Mouse (Mus musculus): ENCODE data around the gene Col20a1. TPM values are rescaled to one million over a fixed set of nuclear protein-coding genes. Genes with fewer than 3 reads are reported as not detected.

The Col20a1 gene
- total and polyA plus RNA-seq, 2 experiments: 0.92 to 1.1 TPM

GRCm38 (mm10) chr2:180987432-180988030 is 1.2 kb downstream of the Col20a1 start:
- Histone ChIP-seq H3K27me3 (ENCODE audit: control insufficient read depth, insufficient read depth, low read length) (no peaks in the 10 kb centered on the region), H3K36me3 (ENCODE audit: control insufficient read depth, insufficient read depth, low read length) (no peaks in the 10 kb centered on the region), H3K9ac (ENCODE audit: low read depth, low read length) (no peak overlapping the region), H3K4me3 (ENCODE audit: insufficient read depth, low read depth, low read length) (no peak overlapping the region), H3K4me1 (ENCODE audit: control insufficient read depth, insufficient read depth, low read length) (no peaks in the 10 kb centered on the region), H3K79me2 (ENCODE audit: control insufficient read depth, insufficient read depth, low read length) (no peaks in the 10 kb centered on the region), H3K27ac (replicated peaks; ENCODE audit: insufficient read depth, low read depth, low read length) (no peak overlapping the region)
- TF ChIP-seq POLR2A (IDR thresholded peaks at IDR 0.05; ENCODE audit: extremely low read depth, insufficient read depth, low read length): no peak
- TF ChIP-seq CTCF (IDR thresholded peaks at IDR 0.05; ENCODE audit: low read depth, low read length): no peak
- DNase-seq (ENCODE audit: extremely low read depth, low read depth, low spot score): no peak
- WGBS: 78% methylated on average over 5 of the region's 5 CpGs

- Histone ChIP-seq H3K4me1 (ENCODE audit: control insufficient read depth, insufficient read depth, low read length) (no peaks in the 10 kb centered on the region), H3K4me3 (ENCODE audit: insufficient read depth, low read depth, low read length) (no peak overlapping the region), H3K27ac (replicated peaks; ENCODE audit: insufficient read depth, low read depth, low read length) (no peak overlapping the region), H3K79me2 (ENCODE audit: control insufficient read depth, insufficient read depth, low read length) (no peaks in the 10 kb centered on the region), H3K36me3 (ENCODE audit: control insufficient read depth, insufficient read depth, low read length) (no peaks in the 10 kb centered on the region), H3K9ac (ENCODE audit: low read depth, low read length) (no peak overlapping the region), H3K27me3 (ENCODE audit: control insufficient read depth, insufficient read depth, low read length) (no peaks in the 10 kb centered on the region)
- TF ChIP-seq POLR2A (IDR thresholded peaks at IDR 0.05; ENCODE audit: extremely low read depth, insufficient read depth, low read length): no peak
- no peak for TF ChIP-seq CTCF (IDR thresholded peaks at IDR 0.05; ENCODE audit: low read depth, low read length)
- no peak for DNase-seq (ENCODE audit: extremely low read depth, low read depth, low spot score)
- 76% methylated on average over 3 of the region's 3 CpGs for WGBS
Observed at GRCm38 (mm10) chr2:180988347-180988913, 2.1 kb downstream of the Col20a1 start.

GRCm38 (mm10) chr2:180988948-180989347 is 2.6 kb downstream of the Col20a1 start:
- Histone ChIP-seq H3K4me3 (ENCODE audit: insufficient read depth, low read depth, low read length) (no peak overlapping the region), H3K36me3 (ENCODE audit: control insufficient read depth, insufficient read depth, low read length) (no peaks in the 10 kb centered on the region), H3K79me2 (ENCODE audit: control insufficient read depth, insufficient read depth, low read length) (no peaks in the 10 kb centered on the region), H3K27me3 (ENCODE audit: control insufficient read depth, insufficient read depth, low read length) (no peaks in the 10 kb centered on the region), H3K9ac (ENCODE audit: low read depth, low read length) (no peak overlapping the region), H3K27ac (replicated peaks; ENCODE audit: insufficient read depth, low read depth, low read length) (no peak overlapping the region), H3K4me1 (ENCODE audit: control insufficient read depth, insufficient read depth, low read length) (no peaks in the 10 kb centered on the region)
- TF ChIP-seq CTCF (IDR thresholded peaks at IDR 0.05; ENCODE audit: low read depth, low read length) (no peak), POLR2A (IDR thresholded peaks at IDR 0.05; ENCODE audit: extremely low read depth, insufficient read depth, low read length) (no peak)
- 71% methylated on average over 1 of the region's 1 CpGs for whole genome bisulfite sequencing
- DNase-seq (ENCODE audit: extremely low read depth, low read depth, low spot score): no peak

GRCm38 (mm10) chr2:180990347-180990746 is 4.0 kb downstream of the Col20a1 start:
- 76% methylated on average over 4 of the region's 4 CpGs for WGBS
- no peak for DNase-seq (ENCODE audit: extremely low read depth, low read depth, low spot score)
- no peak for TF ChIP-seq CTCF (IDR thresholded peaks at IDR 0.05; ENCODE audit: low read depth, low read length)
- TF ChIP-seq POLR2A (IDR thresholded peaks at IDR 0.05; ENCODE audit: extremely low read depth, insufficient read depth, low read length): no peak
- H3K9ac ChIP-seq (ENCODE audit: low read depth, low read length): no peak overlapping the region
- H3K27ac ChIP-seq (replicated peaks; ENCODE audit: insufficient read depth, low read depth, low read length): no peak overlapping the region
- no peaks in the 10 kb centered on the region for H3K4me1 ChIP-seq (ENCODE audit: control insufficient read depth, insufficient read depth, low read length)
- H3K4me3 ChIP-seq (ENCODE audit: insufficient read depth, low read depth, low read length): no peak overlapping the region
- H3K36me3 ChIP-seq (ENCODE audit: control insufficient read depth, insufficient read depth, low read length): no peaks in the 10 kb centered on the region
- no peaks in the 10 kb centered on the region for H3K27me3 ChIP-seq (ENCODE audit: control insufficient read depth, insufficient read depth, low read length)
- H3K79me2 ChIP-seq (ENCODE audit: control insufficient read depth, insufficient read depth, low read length): no peaks in the 10 kb centered on the region

GRCm38 (mm10) chr2:180994360-180994759 is 8.0 kb downstream of the Col20a1 start:
- WGBS: 72% methylated on average over 2 of the region's 2 CpGs
- DNase-seq (ENCODE audit: extremely low read depth, low read depth, low spot score): no peak
- Histone ChIP-seq H3K79me2 (ENCODE audit: control insufficient read depth, insufficient read depth, low read length) (no peaks in the 10 kb centered on the region), H3K36me3 (ENCODE audit: control insufficient read depth, insufficient read depth, low read length) (no peaks in the 10 kb centered on the region), H3K9ac (ENCODE audit: low read depth, low read length) (no peak overlapping the region), H3K27me3 (ENCODE audit: control insufficient read depth, insufficient read depth, low read length) (no peaks in the 10 kb centered on the region), H3K4me1 (ENCODE audit: control insufficient read depth, insufficient read depth, low read length) (no peaks in the 10 kb centered on the region), H3K27ac (replicated peaks; ENCODE audit: insufficient read depth, low read depth, low read length) (no peak overlapping the region), H3K4me3 (ENCODE audit: insufficient read depth, low read depth, low read length) (no peak overlapping the region)
- TF ChIP-seq POLR2A (IDR thresholded peaks at IDR 0.05; ENCODE audit: extremely low read depth, insufficient read depth, low read length) (no peak), CTCF (IDR thresholded peaks at IDR 0.05; ENCODE audit: low read depth, low read length) (no peak)

GRCm38 (mm10) chr2:180995457-180995856 is 9.1 kb downstream of the Col20a1 start:
- no peak for DNase-seq (ENCODE audit: extremely low read depth, low read depth, low spot score)
- H3K9ac ChIP-seq (ENCODE audit: low read depth, low read length): no peak overlapping the region
- no peaks in the 10 kb centered on the region for H3K27me3 ChIP-seq (ENCODE audit: control insufficient read depth, insufficient read depth, low read length)
- H3K27ac ChIP-seq (replicated peaks; ENCODE audit: insufficient read depth, low read depth, low read length): no peak overlapping the region
- no peaks in the 10 kb centered on the region for H3K4me1 ChIP-seq (ENCODE audit: control insufficient read depth, insufficient read depth, low read length)
- H3K4me3 ChIP-seq (ENCODE audit: insufficient read depth, low read depth, low read length): no peak overlapping the region
- no peaks in the 10 kb centered on the region for H3K79me2 ChIP-seq (ENCODE audit: control insufficient read depth, insufficient read depth, low read length)
- H3K36me3 ChIP-seq (ENCODE audit: control insufficient read depth, insufficient read depth, low read length): no peaks in the 10 kb centered on the region
- no peak for TF ChIP-seq CTCF (IDR thresholded peaks at IDR 0.05; ENCODE audit: low read depth, low read length)
- no peak for TF ChIP-seq POLR2A (IDR thresholded peaks at IDR 0.05; ENCODE audit: extremely low read depth, insufficient read depth, low read length)
- WGBS: 87% methylated on average over 4 of the region's 4 CpGs

Measured in liver, adult 2 months (tissue).